Mouse (Mus musculus): ENCODE measurements around the gene Defb39. TPM values are rescaled to one million over a fixed set of nuclear protein-coding genes. Genes with fewer than 3 reads are reported as not detected.

Gene Defb39
- not detected in 2 replicates for polyA plus RNA-seq (2012; ENCODE audit: low replicate concordance)

GRCm38 (mm10) chr8:19064710-19065109 lies at the start of gene Defb39:
Gene Defb39 (minus strand): TSS chr8:19064810.

GRCm38 (mm10) chr8:19026466-19026865 lies 38.1 kb downstream of the Defb39 start, which contains the start of gene Defb38:
Gene Defb38 (minus strand): TSS chr8:19026566.

Other genes with a start within 250 kb of the Defb39 start
- gene Defb40, start 86.6 kb downstream of the Defb39 start, polyA plus RNA-seq (2012; ENCODE audit: low replicate concordance), result not detected in 2 replicates
- not detected in 2 replicates for gene Defb37, start 73.8 kb downstream of the Defb39 start, polyA plus RNA-seq (2012; ENCODE audit: low replicate concordance)
- gene Defb38, start 38.2 kb downstream of the Defb39 start, polyA plus RNA-seq (2012; ENCODE audit: low replicate concordance), result not detected in 2 replicates
- gene Defb12, start 50.0 kb upstream of the Defb39 start, polyA plus RNA-seq (2012; ENCODE audit: low replicate concordance), result not detected in 2 replicates
- gene Defb34, start 58.9 kb upstream of the Defb39 start, polyA plus RNA-seq (2012; ENCODE audit: low replicate concordance), result not detected in 2 replicates
- not detected in 2 replicates for gene Gm45826, start 76.0 kb upstream of the Defb39 start, polyA plus RNA-seq (2012; ENCODE audit: low replicate concordance)
- gene Defb14, start 129.5 kb upstream of the Defb39 start, polyA plus RNA-seq (2012; ENCODE audit: low replicate concordance), result not detected in 2 replicates
- gene Defb4, start 133.9 kb upstream of the Defb39 start, polyA plus RNA-seq (2012; ENCODE audit: low replicate concordance), result not detected in 2 replicates
- not detected in 2 replicates for gene Defb6, start 160.7 kb upstream of the Defb39 start, polyA plus RNA-seq (2012; ENCODE audit: low replicate concordance)
- not detected in 2 replicates for gene Defb46, start 175.1 kb upstream of the Defb39 start, polyA plus RNA-seq (2012; ENCODE audit: low replicate concordance)
- gene Defb5, start 182.8 kb upstream of the Defb39 start, polyA plus RNA-seq (2012; ENCODE audit: low replicate concordance), result not detected in 2 replicates
- not detected in 2 replicates for gene Defb3, start 228.6 kb upstream of the Defb39 start, polyA plus RNA-seq (2012; ENCODE audit: low replicate concordance)

All from hematopoietic multipotent progenitor cell, adult 10-12 weeks (in vitro differentiated cells).